Mouse (Mus musculus) activated CD4-positive, CD25-positive, alpha-beta regulatory T cell, adult 4 months (primary cell): ENCODE results near the gene U2af1l4. TPM values are rescaled to one million over a fixed set of nuclear protein-coding genes. Genes with fewer than 3 reads are reported as not detected.

Experiments
- ATAC-seq: one replicate; pipeline ENCODE4 v1.8.0; 2017
- polyA plus RNA-seq, 2 experiments: library from polyadenylated mRNA; unstranded; fragments of 100-300 nt; shearing (Covaris generic); gene quantifications; one replicate each; pipeline ENCODE4 v1.2.1; 2017

Gene U2af1l4
- 10 to 100 TPM; 55.1 to 58.9 TPM for polyA plus RNA-seq

- peak; percentile 55 for ATAC-seq
These were observed at the start of gene U2af1l4, which contains the start of the genes Gm49396 and Psenen for GRCm38 (mm10) chr7:30563117-30563905. Gene U2af1l4 (plus strand): TSS chr7:30563301. Gene Gm49396 (plus strand): TSS chr7:30563344. Gene Psenen (minus strand): TSS chr7:30563627.

GRCm38 (mm10) chr7:30515003-30515760 lies 47.9 kb upstream of the U2af1l4 start:
- no peak for ATAC-seq

GRCm38 (mm10) chr7:30518325-30518724 lies 44.8 kb upstream of the U2af1l4 start:
- no peak for ATAC-seq

- no peak for ATAC-seq
These were observed 42.7 kb upstream of the U2af1l4 start for GRCm38 (mm10) chr7:30520396-30520795.

- no peak for ATAC-seq
These were observed 42.2 kb upstream of the U2af1l4 start for GRCm38 (mm10) chr7:30520856-30521255.

GRCm38 (mm10) chr7:30522871-30523270 lies 40.2 kb upstream of the U2af1l4 start:
- no peak for ATAC-seq

- no peak for ATAC-seq
These were observed 38.6 kb upstream of the U2af1l4 start for GRCm38 (mm10) chr7:30524487-30524886.

GRCm38 (mm10) chr7:30525954-30526353 lies 37.1 kb upstream of the U2af1l4 start:
- ATAC-seq, result no peak

- ATAC-seq, result no peak
These were observed 36.7 kb upstream of the U2af1l4 start for GRCm38 (mm10) chr7:30526399-30526798.

- no peak for ATAC-seq
These were observed 36.1 kb upstream of the U2af1l4 start for GRCm38 (mm10) chr7:30526981-30527380.

GRCm38 (mm10) chr7:30531291-30531815 lies 31.7 kb upstream of the U2af1l4 start:
- no peak for ATAC-seq

GRCm38 (mm10) chr7:30532931-30533330 lies 30.2 kb upstream of the U2af1l4 start:
- ATAC-seq, result no peak

GRCm38 (mm10) chr7:30533941-30534632 lies 29.0 kb upstream of the U2af1l4 start:
- ATAC-seq, result no peak

GRCm38 (mm10) chr7:30534633-30535577 lies 28.2 kb upstream of the U2af1l4 start, which contains the start of gene Arhgap33:
Gene Arhgap33 (minus strand): TSS chr7:30535060.
- ATAC-seq, result peak; percentile 91

GRCm38 (mm10) chr7:30540572-30540971 lies 22.5 kb upstream of the U2af1l4 start:
- ATAC-seq, result no peak

- ATAC-seq, result no peak
These were observed 18.8 kb upstream of the U2af1l4 start for GRCm38 (mm10) chr7:30544327-30544726.

- no peak for ATAC-seq
These were observed 13.2 kb upstream of the U2af1l4 start for GRCm38 (mm10) chr7:30549880-30550279.

GRCm38 (mm10) chr7:30550603-30551002 lies 12.5 kb upstream of the U2af1l4 start:
- ATAC-seq, result no peak

GRCm38 (mm10) chr7:30551445-30552101 lies 11.5 kb upstream of the U2af1l4 start:
- ATAC-seq, result peak; percentile 61

GRCm38 (mm10) chr7:30552102-30553020 lies 10.7 kb upstream of the U2af1l4 start, which contains the start of the genes Hspb6 and Proser3:
Gene Hspb6 (plus strand): TSS chr7:30552178.
Gene Proser3 (minus strand): TSS chr7:30552299.
- peak; percentile 93 for ATAC-seq
